Mouse (Mus musculus): ENCODE measurements around the gene Ddx60. TPM values are rescaled to one million over a fixed set of nuclear protein-coding genes. Genes with fewer than 3 reads are reported as not detected.

Ddx60 gene
- polyA plus RNA-seq (2012; ENCODE audit: insufficient read depth, insufficient read length, missing spikeins), result 27.2 and 28.5 TPM in 2 replicates

DNA sequence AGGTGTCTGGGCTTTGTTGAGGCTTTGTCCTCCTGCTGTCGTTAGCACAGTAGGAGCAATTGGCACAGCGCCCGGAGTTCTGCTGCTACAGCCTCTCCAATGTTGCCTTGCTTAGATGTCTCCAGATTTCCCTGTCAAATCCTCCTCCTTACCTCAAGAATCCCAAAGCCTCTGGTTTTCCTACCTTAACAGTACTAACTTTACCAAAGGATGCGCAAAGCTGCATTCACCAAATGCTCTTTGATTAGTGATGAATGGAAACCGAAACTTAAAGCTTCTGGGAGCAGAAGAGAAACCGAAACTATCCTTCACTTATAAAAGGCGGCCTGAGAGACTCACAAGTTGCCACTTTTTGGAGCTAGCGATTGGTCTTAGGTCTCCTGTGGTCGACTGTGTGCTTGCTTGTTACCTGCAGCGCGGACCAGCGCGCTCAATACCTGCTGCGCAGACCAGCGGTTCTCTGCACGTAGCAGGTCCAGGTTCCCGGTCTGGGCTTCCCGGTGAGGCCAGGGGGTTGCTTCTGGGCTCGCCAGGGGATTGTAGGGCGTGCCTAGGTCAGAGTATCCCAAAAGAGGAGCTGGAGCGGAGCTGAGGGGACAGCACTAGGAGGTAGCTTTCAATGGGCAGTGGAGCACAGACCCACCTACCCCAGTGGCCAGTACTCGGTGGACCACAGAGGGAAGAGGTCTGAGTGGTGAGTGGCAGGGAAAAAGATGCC, at the start of gene Ddx60:
Ddx60 (plus strand) TSS at position 311 of the 718 bp plus-strand sequence.
- Histone ChIP-seq H3K4me1 (ENCODE audit: control insufficient read depth, insufficient read depth, low read length) (peaks cover 8% of the 10 kb centered on the region), H3K4me3 (ENCODE audit: insufficient read depth, low read length) (peak within 1 kb of the TSS; percentile 75), H3K27ac (ENCODE audit: insufficient read depth, low read depth, low read length) (no peak within 1 kb of the TSS)
- TF ChIP-seq CTCF (IDR thresholded peaks at IDR 0.05; ENCODE audit: low read depth, low read length), result no peak
- TF ChIP-seq POLR2A (IDR thresholded peaks at IDR 0.05; ENCODE audit: borderline replicate concordance, low read depth, low read length), result no peak

DNA sequence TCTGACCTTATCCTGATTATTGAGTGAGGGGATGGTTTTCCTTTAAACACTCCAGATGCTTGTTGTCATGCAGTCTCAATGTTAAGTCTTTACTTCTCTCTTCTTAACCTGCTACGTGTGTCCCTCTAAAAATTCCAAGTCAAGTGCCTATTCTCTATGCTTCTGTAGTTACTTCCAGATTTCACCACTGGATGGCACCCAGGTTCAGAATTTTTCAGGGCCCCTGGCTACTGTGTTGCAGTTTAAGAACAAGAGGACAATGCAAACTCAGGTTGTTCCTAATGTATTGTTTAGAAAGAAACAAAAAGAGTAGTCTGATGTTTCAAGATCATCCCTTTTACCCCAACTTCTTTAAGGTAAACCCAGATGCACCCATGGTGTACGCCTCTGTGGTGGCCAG, 33.8 kb upstream of the Ddx60 start:
- H3K27ac ChIP-seq (ENCODE audit: insufficient read depth, low read depth, low read length), result no peak overlapping the region
- H3K4me1 ChIP-seq (ENCODE audit: control insufficient read depth, insufficient read depth, low read length), result peaks cover 10% of the 10 kb centered on the region
- no peak overlapping the region for H3K4me3 ChIP-seq (ENCODE audit: insufficient read depth, low read length)
- TF ChIP-seq CTCF (IDR thresholded peaks at IDR 0.05; ENCODE audit: low read depth, low read length) (no peak), POLR2A (IDR thresholded peaks at IDR 0.05; ENCODE audit: borderline replicate concordance, low read depth, low read length) (no peak)

DNA sequence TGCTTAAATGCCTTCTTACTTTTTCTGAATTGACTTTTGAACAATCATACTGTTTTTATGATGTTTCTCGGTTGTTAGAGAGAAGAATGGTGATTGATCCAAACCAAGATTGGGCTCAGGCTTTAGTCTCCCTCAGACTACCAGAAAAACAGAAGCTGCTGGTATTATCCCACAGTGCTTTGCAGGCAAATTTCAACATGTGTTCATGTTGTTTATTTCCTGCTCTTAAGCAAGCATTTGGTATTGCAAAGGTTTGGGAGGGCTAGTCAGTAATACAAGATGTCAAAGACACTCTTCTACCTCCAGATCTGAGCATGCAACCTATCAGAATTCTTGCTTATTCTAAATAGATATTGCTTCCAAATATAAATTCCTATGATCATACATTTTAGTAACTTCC, 31.1 kb upstream of the Ddx60 start:
- TF ChIP-seq CTCF (IDR thresholded peaks at IDR 0.05; ENCODE audit: low read depth, low read length), result no peak
- no peak for TF ChIP-seq POLR2A (IDR thresholded peaks at IDR 0.05; ENCODE audit: borderline replicate concordance, low read depth, low read length)

DNA sequence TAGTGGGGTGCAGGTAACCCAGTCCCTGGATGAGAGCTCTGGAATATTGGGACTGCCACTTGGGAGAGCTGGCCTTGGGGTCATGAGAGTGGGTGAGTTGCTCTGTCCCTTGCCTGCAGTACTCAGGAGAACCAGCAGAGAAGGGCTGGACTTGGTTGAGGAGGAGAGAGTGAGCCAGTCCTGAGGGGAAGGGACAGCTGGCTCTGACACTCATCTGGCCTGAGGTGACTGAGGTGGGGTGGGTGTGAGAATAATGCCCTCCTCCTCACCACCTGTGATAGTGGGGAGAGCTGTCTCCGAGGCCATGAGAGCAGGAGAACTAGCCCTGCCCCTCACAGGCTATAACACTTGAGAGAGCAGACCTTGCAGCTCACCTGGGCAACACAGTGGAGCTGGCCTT, 30.5 kb upstream of the Ddx60 start:
- no peak overlapping the region for H3K4me3 ChIP-seq (ENCODE audit: insufficient read depth, low read length)
- TF ChIP-seq POLR2A (IDR thresholded peaks at IDR 0.05; ENCODE audit: borderline replicate concordance, low read depth, low read length), result no peak
- no peak for TF ChIP-seq CTCF (IDR thresholded peaks at IDR 0.05; ENCODE audit: low read depth, low read length)
- peaks cover 10% of the 10 kb centered on the region for H3K4me1 ChIP-seq (ENCODE audit: control insufficient read depth, insufficient read depth, low read length)
- H3K27ac ChIP-seq (ENCODE audit: insufficient read depth, low read depth, low read length), result no peak overlapping the region

More for the DNA sequence above, 31.1 kb upstream of the Ddx60 start:
- no peak overlapping the region for H3K4me3 ChIP-seq (ENCODE audit: insufficient read depth, low read length)
- H3K27ac ChIP-seq (ENCODE audit: insufficient read depth, low read depth, low read length), result no peak overlapping the region
- H3K4me1 ChIP-seq (ENCODE audit: control insufficient read depth, insufficient read depth, low read length), result peaks cover 10% of the 10 kb centered on the region

DNA sequence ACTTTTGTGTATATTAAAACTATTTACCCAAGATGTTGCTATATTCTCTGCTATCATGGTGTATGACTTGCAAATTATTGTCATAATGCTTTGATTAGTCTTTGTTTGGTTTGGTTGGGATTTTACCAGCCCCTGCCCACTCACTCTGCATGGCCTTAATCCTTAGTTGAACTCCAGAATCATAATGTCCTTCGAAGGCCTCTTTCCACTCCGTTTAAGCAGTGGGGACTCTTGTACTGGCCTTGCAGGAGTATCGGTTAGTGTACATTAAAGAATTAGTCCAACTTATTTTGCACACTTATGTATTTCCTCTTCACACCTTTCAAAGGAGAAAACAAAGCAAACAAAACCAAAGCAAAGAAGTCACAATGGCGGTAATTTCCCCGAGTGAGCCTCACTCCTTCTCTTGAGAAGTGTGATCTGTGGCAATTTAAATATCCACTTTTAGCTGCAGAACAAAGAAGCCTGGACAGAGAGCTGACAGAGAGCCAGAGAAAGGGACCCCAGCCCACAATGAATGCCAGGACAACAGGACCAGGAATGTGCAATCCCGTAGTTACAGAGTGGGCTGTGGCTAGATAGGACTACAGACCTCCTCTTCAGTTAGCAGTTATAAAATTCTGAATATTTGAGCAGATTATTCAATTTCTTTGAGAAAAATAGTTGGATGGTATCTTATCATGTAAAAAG, 26.7 kb upstream of the Ddx60 start:
- peaks cover 8% of the 10 kb centered on the region for H3K4me1 ChIP-seq (ENCODE audit: control insufficient read depth, insufficient read depth, low read length)
- no peak for TF ChIP-seq POLR2A (IDR thresholded peaks at IDR 0.05; ENCODE audit: borderline replicate concordance, low read depth, low read length)
- TF ChIP-seq CTCF (IDR thresholded peaks at IDR 0.05; ENCODE audit: low read depth, low read length), result no peak
- H3K4me3 ChIP-seq (ENCODE audit: insufficient read depth, low read length), result no peak overlapping the region
- H3K27ac ChIP-seq (ENCODE audit: insufficient read depth, low read depth, low read length), result no peak overlapping the region

DNA sequence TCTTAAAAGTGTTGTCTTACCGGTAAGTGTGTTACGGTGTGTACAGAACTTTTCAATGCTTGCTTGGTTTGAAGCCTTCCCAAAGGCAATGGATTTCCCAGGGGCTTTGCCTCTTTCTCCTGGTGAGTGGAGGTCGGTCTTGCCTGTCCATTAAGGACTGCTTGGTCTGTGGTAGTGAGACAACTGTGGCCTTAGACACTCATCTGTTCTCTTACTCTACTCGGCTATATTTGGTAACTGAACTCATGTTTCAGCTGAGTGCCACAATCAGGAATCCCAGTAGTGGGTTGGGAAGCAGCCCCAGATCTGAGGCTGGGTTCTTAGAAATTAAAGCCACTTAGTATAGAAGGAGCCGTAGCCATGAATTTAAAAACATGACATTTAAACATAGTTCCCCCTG, 25.4 kb upstream of the Ddx60 start, which contains the start of gene Palld:
Palld (minus strand) TSS at position 170 of the 400 bp plus-strand sequence.
- TF ChIP-seq POLR2A (IDR thresholded peaks at IDR 0.05; ENCODE audit: borderline replicate concordance, low read depth, low read length), result no peak
- TF ChIP-seq CTCF (IDR thresholded peaks at IDR 0.05; ENCODE audit: low read depth, low read length), result no peak
- Histone ChIP-seq H3K4me1 (ENCODE audit: control insufficient read depth, insufficient read depth, low read length) (no peaks in the 10 kb centered on the region), H3K4me3 (ENCODE audit: insufficient read depth, low read length) (no peak within 1 kb of the TSS), H3K27ac (ENCODE audit: insufficient read depth, low read depth, low read length) (no peak within 1 kb of the TSS)

DNA sequence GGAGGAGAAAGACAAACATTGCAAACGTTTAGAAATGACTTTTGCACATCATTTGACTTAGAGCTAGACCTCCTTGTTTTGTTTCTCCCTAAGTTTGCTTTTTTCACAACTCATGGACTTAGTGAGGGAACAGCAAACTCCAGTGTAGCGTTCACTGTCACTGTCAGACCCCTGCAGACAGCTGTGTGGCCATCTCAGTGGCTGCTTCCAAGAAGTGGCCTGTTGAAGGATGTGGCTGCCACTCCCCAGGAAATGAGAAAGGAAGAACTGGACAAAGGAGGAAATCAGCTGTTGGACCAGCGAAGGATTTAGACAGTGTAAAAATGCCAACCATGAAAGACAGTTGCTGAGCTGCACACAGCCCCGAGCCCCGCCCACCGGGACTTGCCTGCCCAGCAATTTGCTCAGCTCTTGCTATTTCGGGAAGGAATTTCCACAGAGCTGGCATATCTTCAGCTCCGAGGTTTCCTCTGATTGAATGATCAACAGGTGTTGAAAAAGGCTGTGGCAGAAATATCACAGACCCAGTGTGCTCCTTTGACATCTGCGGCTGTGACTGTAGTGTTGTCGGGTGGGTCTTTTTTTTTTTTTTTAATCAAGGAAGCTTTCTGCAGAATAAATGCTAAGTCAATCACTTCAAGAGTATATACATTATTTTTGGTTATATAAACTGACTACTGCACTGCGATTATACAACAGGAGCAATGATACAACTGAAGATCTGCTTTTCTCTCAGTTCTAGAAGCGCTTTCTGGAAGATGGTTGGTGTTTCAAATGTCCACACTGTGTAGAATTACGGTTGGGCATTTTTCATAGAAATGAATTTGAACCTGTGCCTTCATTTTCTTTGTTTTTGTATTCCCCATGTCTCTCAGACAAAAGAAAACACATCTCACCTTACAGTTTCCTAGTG, 19.3 kb upstream of the Ddx60 start:
- TF ChIP-seq CTCF (IDR thresholded peaks at IDR 0.05; ENCODE audit: low read depth, low read length) (no peak), POLR2A (IDR thresholded peaks at IDR 0.05; ENCODE audit: borderline replicate concordance, low read depth, low read length) (no peak)
- Histone ChIP-seq H3K4me3 (ENCODE audit: insufficient read depth, low read length) (no peak overlapping the region), H3K27ac (ENCODE audit: insufficient read depth, low read depth, low read length) (peak overlapping the region; percentile 81), H3K4me1 (ENCODE audit: control insufficient read depth, insufficient read depth, low read length) (peaks cover 31% of the 10 kb centered on the region)

DNA sequence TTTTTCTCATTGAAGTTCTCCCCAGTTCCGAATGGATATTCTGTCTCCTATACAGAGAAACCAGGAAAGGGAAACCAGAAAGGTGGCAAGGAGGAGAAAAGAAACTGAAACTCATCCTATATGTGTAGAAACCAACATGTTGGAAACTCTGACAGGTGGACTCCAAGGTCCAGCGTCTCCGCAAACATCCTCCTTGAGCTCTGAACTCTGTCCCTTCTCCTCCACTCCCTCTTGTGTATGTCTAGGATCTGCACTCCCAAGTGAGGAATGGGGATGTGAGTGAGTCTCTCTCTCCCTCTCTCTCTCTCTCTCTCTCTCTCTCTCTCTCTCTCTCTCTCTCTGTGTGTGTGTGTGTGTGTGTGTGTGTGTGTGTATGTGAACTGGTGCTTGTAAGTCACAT, 18.6 kb upstream of the Ddx60 start:
- TF ChIP-seq POLR2A (IDR thresholded peaks at IDR 0.05; ENCODE audit: borderline replicate concordance, low read depth, low read length), result no peak
- TF ChIP-seq CTCF (IDR thresholded peaks at IDR 0.05; ENCODE audit: low read depth, low read length), result no peak
- Histone ChIP-seq H3K4me1 (ENCODE audit: control insufficient read depth, insufficient read depth, low read length) (peaks cover 37% of the 10 kb centered on the region), H3K27ac (ENCODE audit: insufficient read depth, low read depth, low read length) (peak overlapping the region; percentile 81), H3K4me3 (ENCODE audit: insufficient read depth, low read length) (no peak overlapping the region)

DNA sequence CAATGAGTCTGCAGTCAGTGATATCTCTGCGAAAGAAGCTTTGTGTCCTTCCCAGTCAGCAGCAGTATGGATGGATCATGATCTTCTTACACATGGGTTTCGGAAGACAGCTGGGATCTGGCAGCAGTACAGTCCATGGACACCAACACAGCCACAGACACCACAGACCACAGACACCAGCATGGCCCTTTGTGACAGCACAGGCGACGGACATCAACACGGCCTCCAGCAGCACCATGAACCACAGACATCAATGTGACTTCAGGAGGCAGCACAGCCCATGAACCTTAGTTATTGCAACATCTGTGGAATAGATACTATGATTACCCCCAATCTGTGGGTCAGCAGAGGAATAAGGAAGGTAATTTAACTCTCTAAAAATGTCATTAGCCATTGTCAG, 15.1 kb upstream of the Ddx60 start:
- Histone ChIP-seq H3K4me1 (ENCODE audit: control insufficient read depth, insufficient read depth, low read length) (peaks cover 36% of the 10 kb centered on the region), H3K27ac (ENCODE audit: insufficient read depth, low read depth, low read length) (no peak overlapping the region), H3K4me3 (ENCODE audit: insufficient read depth, low read length) (no peak overlapping the region)
- no peak for TF ChIP-seq CTCF (IDR thresholded peaks at IDR 0.05; ENCODE audit: low read depth, low read length)
- no peak for TF ChIP-seq POLR2A (IDR thresholded peaks at IDR 0.05; ENCODE audit: borderline replicate concordance, low read depth, low read length)
